Mouse (Mus musculus) forebrain, embryonic 13.5 days (tissue): ENCODE measurements around the gene Slc35b3. TPM values are rescaled to one million over a fixed set of nuclear protein-coding genes. Genes with fewer than 3 reads are reported as not detected.
A peak's percentile ranks its signal among the peaks of the same experiment; 100 is the strongest.

Experiments used
- ATAC-seq: fragments of 200-750 bp; cut with Nextera tagmentation; 2 replicates; pipeline ENCODE4 v1.8.0; 2017
- H3K27ac ChIP-seq: fragments of 300-500 bp; sonication (generic); 2 replicates; pipeline ENCODE4 v1.5.1; 2015; ENCODE audit warnings: inconsistent platforms, mild to moderate bottlenecking, moderate library complexity
- H3K27me3 ChIP-seq: fragments of 300-500 bp; sonication (generic); 2 replicates; pipeline ENCODE4 v1.6.1; 2015; ENCODE audit warnings: mild to moderate bottlenecking, inconsistent platforms
- H3K36me3 ChIP-seq: fragments of 300-500 bp; sonication (generic); 2 replicates; pipeline ENCODE4 v1.6.1; 2015; ENCODE audit warnings: mild to moderate bottlenecking, inconsistent platforms; ENCODE audit not compliant: poor library complexity, severe bottlenecking
- H3K4me1 ChIP-seq: fragments of 300-500 bp; sonication (generic); 2 replicates; pipeline ENCODE4 v1.6.1; 2015; ENCODE audit warnings: inconsistent platforms
- H3K4me2 ChIP-seq: fragments of 300-500 bp; sonication (generic); 2 replicates; pipeline ENCODE4 v1.6.1; 2015; ENCODE audit warnings: inconsistent platforms, mild to moderate bottlenecking, moderate library complexity
- H3K4me3 ChIP-seq: fragments of 300-500 bp; sonication (generic); 2 replicates; pipeline ENCODE4 v1.5.1; 2015; ENCODE audit warnings: mild to moderate bottlenecking, inconsistent platforms
- H3K9ac ChIP-seq: fragments of 300-500 bp; sonication (generic); 2 replicates; pipeline ENCODE4 v1.6.1; 2015; ENCODE audit warnings: mild to moderate bottlenecking, inconsistent platforms
- H3K9me3 ChIP-seq: fragments of 300-500 bp; sonication (generic); replicated peaks from 2 replicates; pipeline ENCODE4 v1.6.1; 2016; ENCODE audit warnings: inconsistent platforms
- WGBS: fragments of 180-500 bp; shearing (Covaris S2); methylation state at CpG from one replicate; pipeline ENCODE4 v1.1.7; 2015; 5-methylcytosine and 5-hydroxymethylcytosine counted together
- polyA plus RNA-seq: library from polyadenylated mRNA; unstranded; fragments of >200 nt; fragmentation: Nextera tagmentation; extraction: Ambion mirVana; gene quantifications from 2 replicates; pipeline ENCODE4 v1.2.1, GENCODE M21; 2015

Slc35b3 gene
- polyA plus RNA-seq, 1 experiment from 2014 or later = 27.3 TPM

GRCm38 (mm10) chr13:38935856-38936446 lies 24.7 kb downstream of the Slc35b3 start:
- no peak overlapping the region for H3K4me2 ChIP-seq
- no peak overlapping the region for H3K9ac ChIP-seq
- no peak overlapping the region for H3K27ac ChIP-seq
- H3K27me3 ChIP-seq = no peaks in the 10 kb centered on the region
- H3K36me3 ChIP-seq = peaks cover 67% of the 10 kb centered on the region
- ATAC-seq = no peak
- 95% methylated on average over 10 of the region's 10 CpGs for WGBS
- no peak overlapping the region for H3K4me3 ChIP-seq
- no peaks in the 10 kb centered on the region for H3K4me1 ChIP-seq
- no peaks in the 10 kb centered on the region for H3K9me3 ChIP-seq

DNA sequence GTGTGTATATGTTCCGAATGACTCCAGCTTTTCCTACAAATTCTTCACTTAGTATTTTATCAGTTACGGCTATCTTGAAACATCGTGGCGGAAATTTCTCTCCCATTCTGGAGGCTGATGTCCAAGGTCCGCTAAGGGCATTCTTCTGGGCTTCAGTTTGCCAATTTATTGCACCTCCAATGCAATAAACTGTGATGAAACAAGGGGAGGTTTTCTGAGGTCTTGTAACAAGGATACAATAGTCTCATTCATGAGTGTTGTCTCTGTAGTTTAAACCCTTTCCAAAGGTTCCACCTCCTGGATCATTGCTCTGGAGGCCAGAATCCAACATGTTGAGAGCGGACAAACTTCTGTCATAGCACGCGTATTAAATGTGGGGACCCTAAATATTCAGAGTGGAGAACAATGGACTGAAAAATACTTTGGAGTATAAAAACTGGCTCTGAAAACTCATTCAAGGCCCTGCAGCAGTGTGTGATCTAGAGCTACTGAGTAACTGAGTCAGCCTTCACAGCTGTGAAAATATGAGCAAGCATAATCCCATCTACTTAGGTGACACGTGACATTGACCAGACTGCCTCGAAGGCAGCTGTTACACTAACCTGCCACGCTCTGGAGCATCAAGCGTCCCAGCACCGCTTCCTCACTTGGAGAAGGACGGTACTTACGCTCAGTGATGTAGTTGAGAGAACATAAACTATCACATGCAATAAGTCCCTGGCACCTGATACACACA lies 30.7 kb downstream of the Slc35b3 start:
- H3K9me3 ChIP-seq = no peaks in the 10 kb centered on the region
- peaks cover 32% of the 10 kb centered on the region for H3K36me3 ChIP-seq
- no peak overlapping the region for H3K27ac ChIP-seq
- H3K4me2 ChIP-seq = no peak overlapping the region
- ATAC-seq = no peak
- H3K9ac ChIP-seq = no peak overlapping the region
- no peaks in the 10 kb centered on the region for H3K27me3 ChIP-seq
- WGBS = 96% methylated on average over 15 of the region's 15 CpGs
- H3K4me1 ChIP-seq = no peaks in the 10 kb centered on the region
- no peak overlapping the region for H3K4me3 ChIP-seq

GRCm38 (mm10) chr13:38922676-38923075 lies 38.0 kb downstream of the Slc35b3 start:
- Histone ChIP-seq H3K4me2 (no peak overlapping the region), H3K27me3 (no peaks in the 10 kb centered on the region), H3K27ac (no peak overlapping the region), H3K4me1 (peaks cover 14% of the 10 kb centered on the region; the same call in 1 of the 2 replicates), H3K9me3 (no peaks in the 10 kb centered on the region), H3K36me3 (no peaks in the 10 kb centered on the region), H3K9ac (no peak overlapping the region), H3K4me3 (no peak overlapping the region)
- WGBS = 70% methylated on average over 3 of the region's 3 CpGs
- no peak for ATAC-seq

GRCm38 (mm10) chr13:38921306-38921705 lies 39.4 kb downstream of the Slc35b3 start:
- Histone ChIP-seq H3K36me3 (no peaks in the 10 kb centered on the region), H3K9me3 (no peaks in the 10 kb centered on the region), H3K4me3 (no peak overlapping the region), H3K4me1 (peaks cover 17% of the 10 kb centered on the region; the same call in 1 of the 2 replicates), H3K27ac (no peak overlapping the region), H3K4me2 (no peak overlapping the region), H3K27me3 (no peaks in the 10 kb centered on the region), H3K9ac (no peak overlapping the region)
- ATAC-seq = no peak
- 86% methylated on average over 1 of the region's 1 CpGs for WGBS

DNA sequence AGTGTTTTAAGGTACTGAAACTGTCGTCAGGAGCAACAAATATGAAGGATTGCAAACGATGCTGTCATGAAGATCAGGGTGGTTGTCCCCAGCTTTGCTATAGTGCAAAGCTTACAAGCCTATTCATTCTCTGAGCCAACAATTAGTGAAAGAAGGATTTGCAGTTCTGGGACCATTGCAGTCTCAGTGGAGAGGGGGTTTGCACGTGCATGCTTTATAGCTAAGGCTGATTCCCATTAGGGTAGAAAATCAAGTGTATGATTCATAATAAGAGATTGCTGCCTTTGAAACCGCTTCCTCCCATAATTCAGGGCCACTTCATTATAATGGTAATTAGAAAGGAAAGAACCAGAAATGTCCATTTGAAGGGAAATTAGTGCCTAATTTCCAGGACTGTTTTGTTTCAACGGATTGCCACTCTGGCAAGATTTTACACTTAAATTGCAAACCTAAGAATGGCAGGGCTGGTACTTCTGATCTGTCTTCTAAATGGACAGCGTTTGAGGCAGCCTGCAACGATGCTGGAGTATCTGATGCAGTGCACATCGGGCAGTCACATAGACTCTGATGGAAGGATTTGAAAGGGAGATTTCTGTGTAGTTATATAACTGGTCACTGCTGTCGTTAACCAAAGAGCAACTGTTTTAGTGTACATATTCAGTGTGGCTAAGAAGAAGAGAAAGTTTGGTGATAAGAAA lies 42.3 kb downstream of the Slc35b3 start:
- Histone ChIP-seq H3K4me1 (peaks cover 17% of the 10 kb centered on the region; the same call in 1 of the 2 replicates), H3K36me3 (no peaks in the 10 kb centered on the region), H3K9ac (no peak overlapping the region), H3K4me3 (no peak overlapping the region), H3K4me2 (no peak overlapping the region; the same call in 1 of the 2 replicates), H3K27ac (0 out of 2 replicates have a peak overlapping the region, but pooled peaks have one; percentile 7), H3K9me3 (no peaks in the 10 kb centered on the region), H3K27me3 (no peaks in the 10 kb centered on the region)
- 26% methylated on average over 9 of the region's 9 CpGs for WGBS
- ATAC-seq = peak; percentile 90

DNA sequence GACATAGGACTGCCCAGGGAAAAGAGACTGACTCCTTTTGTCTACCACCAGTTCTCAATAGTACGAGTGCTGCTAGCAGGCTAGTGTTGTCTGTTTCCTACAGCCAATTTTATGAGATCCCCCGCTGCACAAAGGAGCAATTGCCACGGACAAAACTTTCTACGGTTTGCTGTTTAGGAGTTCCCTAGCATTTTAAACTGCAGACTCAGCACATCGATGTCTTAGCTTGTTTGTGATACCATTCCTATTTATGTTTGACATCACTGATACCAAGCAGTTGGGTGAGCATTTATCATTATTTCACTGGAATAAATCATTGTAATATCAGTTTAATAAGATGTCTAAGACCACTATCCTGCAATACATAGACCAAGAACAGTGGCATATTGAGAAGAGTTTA lies 43.1 kb downstream of the Slc35b3 start:
- Histone ChIP-seq H3K36me3 (no peaks in the 10 kb centered on the region), H3K9me3 (no peaks in the 10 kb centered on the region), H3K27me3 (no peaks in the 10 kb centered on the region), H3K4me1 (peaks cover 17% of the 10 kb centered on the region; the same call in 1 of the 2 replicates), H3K4me2 (no peak overlapping the region), H3K9ac (no peak overlapping the region), H3K4me3 (no peak overlapping the region), H3K27ac (no peak overlapping the region; the same call in 1 of the 2 replicates)
- no peak for ATAC-seq
- WGBS = 69% methylated on average over 5 of the region's 5 CpGs

DNA sequence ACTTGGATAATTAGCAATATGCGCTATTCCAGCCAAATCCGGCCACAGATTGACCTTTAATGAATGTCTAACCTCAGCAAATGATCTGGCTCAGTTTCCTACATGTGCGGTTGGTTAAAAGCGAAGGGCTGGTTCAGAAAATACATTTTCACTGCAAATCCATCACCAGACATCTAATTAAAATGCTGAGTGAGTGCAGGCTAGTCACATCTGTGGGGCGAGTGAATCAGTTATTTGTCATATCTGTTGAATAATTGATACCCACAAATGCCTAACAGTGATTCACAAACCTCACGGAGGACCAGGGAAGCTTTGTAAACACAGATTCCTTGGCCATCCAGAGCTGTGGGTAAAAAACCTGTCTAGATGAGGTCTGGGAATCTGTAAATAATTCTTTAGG lies 45.9 kb downstream of the Slc35b3 start:
- Histone ChIP-seq H3K27me3 (no peaks in the 10 kb centered on the region), H3K36me3 (no peaks in the 10 kb centered on the region), H3K4me2 (no peak overlapping the region), H3K4me3 (no peak overlapping the region), H3K9ac (no peak overlapping the region), H3K27ac (no peak overlapping the region), H3K9me3 (no peaks in the 10 kb centered on the region), H3K4me1 (peaks cover 17% of the 10 kb centered on the region; the same call in 1 of the 2 replicates)
- no peak for ATAC-seq
- 87% methylated on average over 6 of the region's 6 CpGs for WGBS

GRCm38 (mm10) chr13:38892364-38892763 lies 68.3 kb downstream of the Slc35b3 start:
- Histone ChIP-seq H3K4me3 (no peak overlapping the region), H3K4me1 (no peaks in the 10 kb centered on the region), H3K9me3 (no peaks in the 10 kb centered on the region), H3K9ac (no peak overlapping the region), H3K27ac (no peak overlapping the region), H3K36me3 (no peaks in the 10 kb centered on the region), H3K4me2 (no peak overlapping the region), H3K27me3 (no peaks in the 10 kb centered on the region)
- 79% methylated on average over 3 of the region's 3 CpGs for WGBS
- ATAC-seq = no peak
